Mouse (Mus musculus) limb, embryonic 11.5 days (tissue): ENCODE results near the gene Mrgpre. TPM values are rescaled to one million over a fixed set of nuclear protein-coding genes. Genes with fewer than 3 reads are reported as not detected.
A peak's percentile ranks its signal among the peaks of the same experiment; 100 is the strongest.

Experiments used
- ATAC-seq: fragments of 200-750 bp; cut with Nextera tagmentation; 2 replicates; pipeline ENCODE4 v1.8.0; 2017; ENCODE audit warnings: low read depth; ENCODE audit not compliant: insufficient number of reproducible peaks, low FRiP score, low TSS enrichment
- DNase-seq: peaks from one replicate; pipeline ENCODE4 v3.0.0-alpha.2; 2015; ENCODE audit warnings: low spot score
- H3K27ac ChIP-seq: fragments of 300-500 bp; sonication (generic); replicated peaks from 2 replicates; pipeline ENCODE4 v1.5.1; 2014; ENCODE audit warnings: low read depth, mild to moderate bottlenecking, low read length
- H3K27me3 ChIP-seq: fragments of 300-500 bp; sonication (generic); 2 replicates; pipeline ENCODE4 v1.6.1; 2014; ENCODE audit warnings: mild to moderate bottlenecking, low read length, mixed read lengths; ENCODE audit not compliant: control insufficient read depth, insufficient read depth
- H3K36me3 ChIP-seq: fragments of 300-500 bp; sonication (generic); 2 replicates; pipeline ENCODE4 v1.6.1; 2014; ENCODE audit warnings: mild to moderate bottlenecking, low read length, moderate library complexity, mixed read lengths; ENCODE audit not compliant: control insufficient read depth, insufficient read depth
- H3K4me1 ChIP-seq: fragments of 300-500 bp; sonication (generic); 2 replicates; pipeline ENCODE4 v1.6.1; 2014; ENCODE audit warnings: low read length, mixed read lengths; ENCODE audit not compliant: control insufficient read depth, insufficient read depth
- H3K4me2 ChIP-seq: fragments of 300-500 bp; sonication (generic); 2 replicates; pipeline ENCODE4 v1.6.1; 2014; ENCODE audit warnings: low read depth, mild to moderate bottlenecking, moderate library complexity; ENCODE audit not compliant: severe bottlenecking
- H3K4me3 ChIP-seq: fragments of 300-500 bp; sonication (generic); 2 replicates; pipeline ENCODE4 v1.5.1; 2014; ENCODE audit warnings: low read depth, low read length
- H3K9ac ChIP-seq: fragments of 300-500 bp; sonication (generic); 2 replicates; pipeline ENCODE4 v1.6.1; 2014; ENCODE audit warnings: mild to moderate bottlenecking, low read length
- H3K9me3 ChIP-seq: fragments of 300-500 bp; sonication (generic); 2 replicates; pipeline ENCODE4 v1.6.1; 2016; ENCODE audit warnings: low read length; ENCODE audit not compliant: control insufficient read depth
- WGBS: fragments of 180-500 bp; shearing (Covaris S2); extraction: QIAGEN DNeasy Blood & Tissue Kit; methylation state at CpG from one replicate; pipeline ENCODE4 v1.1.7; 2014; 5-methylcytosine and 5-hydroxymethylcytosine counted together
- polyA plus RNA-seq: library from polyadenylated mRNA; unstranded; fragments of >200 nt; fragmentation: Nextera tagmentation; extraction: Ambion mirVana; gene quantifications from 2 replicates; pipeline ENCODE4 v1.2.1, GENCODE M21; 2014

The Mrgpre gene
- polyA plus RNA-seq, 1 experiment from 2014 or later: 2.2 TPM

DNA sequence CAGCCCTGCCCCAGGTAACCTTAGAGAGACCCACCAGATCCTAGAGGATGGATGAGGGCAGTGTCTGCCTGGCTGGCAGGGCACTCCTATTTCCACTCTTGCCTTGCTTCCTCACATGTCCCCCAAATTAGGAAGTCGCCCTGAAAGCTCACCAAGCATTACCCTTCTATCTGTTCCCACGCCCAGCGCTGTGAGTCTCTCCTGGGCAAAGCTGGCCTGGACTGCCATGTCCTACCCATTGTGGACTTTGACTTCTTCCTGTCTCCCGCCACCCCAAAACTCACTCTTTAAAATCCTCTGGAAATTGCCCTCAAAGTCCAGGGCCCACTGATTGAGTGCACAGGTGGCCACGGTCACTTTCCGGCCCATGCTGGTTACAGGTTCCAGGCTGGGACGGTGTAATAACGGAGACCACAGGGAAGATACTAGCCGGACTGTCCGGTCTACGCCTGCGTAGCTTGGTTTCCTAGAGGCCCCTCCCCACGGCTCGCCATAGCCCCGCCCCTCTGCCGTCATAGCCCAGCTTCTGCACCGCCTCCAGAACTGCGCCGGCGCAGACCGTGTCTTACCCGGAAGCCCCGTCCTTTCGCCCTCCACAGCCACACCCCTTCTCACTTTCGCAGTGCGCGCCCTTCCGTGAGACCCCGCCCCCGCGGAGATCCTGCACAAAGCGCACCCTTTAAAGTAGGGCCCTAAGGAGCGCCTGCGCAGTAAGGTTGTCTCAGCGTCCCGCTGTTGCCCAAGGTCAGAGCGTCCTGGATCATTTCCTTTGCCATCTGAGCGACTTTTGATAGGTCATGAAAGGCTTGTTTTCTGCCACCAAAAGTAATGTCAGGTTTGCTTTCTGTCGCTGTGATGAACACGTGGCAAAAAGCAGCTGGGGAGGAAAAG lies 38.3 kb upstream of the Mrgpre start, which contains the start of the genes Nadsyn1 and Dhcr7:
Gene Nadsyn1 (minus strand): TSS at position 475 of the 891 bp plus-strand sequence.
Gene Dhcr7 (plus strand): TSS at position 771 of the 891 bp plus-strand sequence.
- Histone ChIP-seq H3K4me1 (peaks cover 6% of the 10 kb centered on the region; the same call in 1 of the 2 replicates), H3K27me3 (no peaks in the 10 kb centered on the region), H3K4me3 (peak within 1 kb of the TSS; percentile 60), H3K9ac (peak within 1 kb of the TSS; percentile 48), H3K27ac (peak within 1 kb of the TSS; percentile 48), H3K4me2 (peak within 1 kb of the TSS; percentile 63), H3K36me3 (peaks cover 5% of the 10 kb centered on the region), H3K9me3 (no peaks in the 10 kb centered on the region)
- ATAC-seq (peak; percentile 98), DNase-seq (peak; percentile 99)
- under 1% methylated on average over 40 of the region's 40 CpGs for WGBS

DNA sequence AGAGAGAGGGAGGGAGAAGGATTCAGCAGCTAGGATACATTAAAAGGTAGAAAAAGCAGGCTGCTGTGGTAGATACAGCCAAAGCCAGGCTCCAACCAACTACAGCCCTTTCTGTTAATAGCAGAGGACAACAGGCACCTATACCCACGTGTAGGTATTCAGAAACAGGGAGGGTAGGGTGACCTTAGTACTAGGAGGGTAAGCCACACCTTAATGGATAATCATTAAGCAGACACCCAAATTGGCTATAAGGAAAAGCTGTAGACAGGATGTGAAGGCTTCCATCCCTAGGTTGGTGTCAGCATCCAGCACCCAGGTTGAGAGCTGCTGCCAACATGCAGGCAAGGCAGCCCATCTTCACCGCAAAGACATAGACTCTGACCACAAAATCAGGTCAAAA lies 36.9 kb upstream of the Mrgpre start:
- WGBS: 86% methylated on average over 2 of the region's 2 CpGs
- DNase-seq (no peak), ATAC-seq (no peak)
- H3K27ac ChIP-seq: no peak overlapping the region
- H3K4me1 ChIP-seq: peaks cover 6% of the 10 kb centered on the region; the same call in 1 of the 2 replicates
- no peaks in the 10 kb centered on the region for H3K27me3 ChIP-seq
- H3K9me3 ChIP-seq: no peaks in the 10 kb centered on the region
- no peak overlapping the region for H3K4me3 ChIP-seq
- H3K36me3 ChIP-seq: peaks cover 7% of the 10 kb centered on the region
- no peak overlapping the region for H3K9ac ChIP-seq
- H3K4me2 ChIP-seq: no peak overlapping the region

DNA sequence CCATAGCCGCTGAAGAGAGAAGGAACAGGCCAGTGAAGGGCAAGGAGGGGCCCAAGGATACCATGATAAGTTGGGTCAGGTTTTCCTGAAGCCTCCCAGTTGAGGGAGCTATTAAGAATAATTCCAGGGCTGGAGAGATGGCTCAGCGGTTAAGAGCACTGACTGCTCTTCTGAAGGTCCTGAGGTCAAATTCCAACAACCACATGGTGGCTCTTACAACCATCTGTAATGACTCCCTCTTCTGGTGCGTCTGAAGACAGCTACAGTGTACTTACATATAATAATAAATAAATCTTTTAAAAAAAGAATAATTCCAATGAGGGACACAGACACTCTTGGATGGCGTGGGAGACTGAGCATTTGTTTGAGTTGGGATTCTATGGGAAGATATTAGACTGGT lies 34.9 kb upstream of the Mrgpre start:
- Histone ChIP-seq H3K4me3 (no peak overlapping the region), H3K4me2 (no peak overlapping the region), H3K27me3 (no peaks in the 10 kb centered on the region), H3K36me3 (peaks cover 7% of the 10 kb centered on the region), H3K9me3 (no peaks in the 10 kb centered on the region), H3K9ac (no peak overlapping the region), H3K4me1 (peaks cover 6% of the 10 kb centered on the region; the same call in 1 of the 2 replicates), H3K27ac (no peak overlapping the region)
- WGBS: 72% methylated on average over 4 of the region's 4 CpGs
- no peak for DNase-seq
- no peak for ATAC-seq

DNA sequence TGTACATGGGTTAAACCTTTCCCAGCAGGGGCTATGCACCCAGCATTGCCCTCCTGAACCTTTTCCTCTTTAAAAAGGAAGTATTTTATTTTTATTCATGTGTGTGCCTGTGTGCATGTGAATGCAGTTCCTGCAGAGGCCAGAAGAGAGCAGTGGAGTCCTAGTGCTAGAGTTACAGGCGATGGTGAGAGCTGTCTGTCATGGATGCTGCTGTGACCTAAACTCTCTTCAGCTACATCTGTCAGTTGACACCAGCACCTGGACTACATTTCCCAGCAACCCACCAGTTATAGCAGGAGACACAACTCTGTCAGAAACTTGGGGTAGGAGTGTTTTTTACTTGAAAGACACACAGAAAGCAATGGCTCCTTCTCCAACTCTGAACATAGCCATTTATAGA lies 24.6 kb upstream of the Mrgpre start:
- H3K4me2 ChIP-seq: no peak overlapping the region
- peaks cover 12% of the 10 kb centered on the region; the same call in 1 of the 2 replicates for H3K36me3 ChIP-seq
- H3K27ac ChIP-seq: no peak overlapping the region
- no peaks in the 10 kb centered on the region for H3K9me3 ChIP-seq
- no peaks in the 10 kb centered on the region for H3K27me3 ChIP-seq
- no peak for DNase-seq
- H3K4me1 ChIP-seq: no peaks in the 10 kb centered on the region
- no peak overlapping the region for H3K9ac ChIP-seq
- WGBS: 50% methylated on average over 1 of the region's 1 CpGs
- no peak for ATAC-seq
- no peak overlapping the region for H3K4me3 ChIP-seq

DNA sequence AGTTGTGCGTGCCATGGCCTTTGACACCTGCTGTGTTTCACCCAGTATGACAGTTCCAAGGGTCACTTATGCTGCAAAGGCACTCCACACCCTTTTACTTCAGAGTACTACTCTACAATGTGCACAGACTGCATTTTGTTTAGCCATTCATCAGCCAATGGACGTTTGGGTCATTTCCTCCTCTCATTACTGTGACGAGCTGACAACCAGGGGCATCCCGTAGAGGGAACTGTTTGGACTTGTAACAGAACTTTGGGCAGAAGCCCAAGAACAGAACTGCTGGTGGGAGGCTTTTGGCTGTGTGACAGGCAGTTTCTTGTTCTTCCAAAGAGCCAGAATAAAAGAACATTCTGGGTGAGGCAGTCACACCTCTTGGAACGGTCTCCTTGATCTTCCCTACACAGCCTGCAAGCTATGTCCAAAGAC lies 20.9 kb upstream of the Mrgpre start:
- Histone ChIP-seq H3K4me2 (no peak overlapping the region), H3K9ac (no peak overlapping the region), H3K36me3 (peaks cover 8% of the 10 kb centered on the region; the same call in 1 of the 2 replicates), H3K27ac (no peak overlapping the region), H3K27me3 (no peaks in the 10 kb centered on the region), H3K9me3 (no peaks in the 10 kb centered on the region), H3K4me3 (no peak overlapping the region), H3K4me1 (no peaks in the 10 kb centered on the region)
- 82% methylated on average over 5 of the region's 5 CpGs for WGBS
- ATAC-seq (no peak), DNase-seq (no peak)

DNA sequence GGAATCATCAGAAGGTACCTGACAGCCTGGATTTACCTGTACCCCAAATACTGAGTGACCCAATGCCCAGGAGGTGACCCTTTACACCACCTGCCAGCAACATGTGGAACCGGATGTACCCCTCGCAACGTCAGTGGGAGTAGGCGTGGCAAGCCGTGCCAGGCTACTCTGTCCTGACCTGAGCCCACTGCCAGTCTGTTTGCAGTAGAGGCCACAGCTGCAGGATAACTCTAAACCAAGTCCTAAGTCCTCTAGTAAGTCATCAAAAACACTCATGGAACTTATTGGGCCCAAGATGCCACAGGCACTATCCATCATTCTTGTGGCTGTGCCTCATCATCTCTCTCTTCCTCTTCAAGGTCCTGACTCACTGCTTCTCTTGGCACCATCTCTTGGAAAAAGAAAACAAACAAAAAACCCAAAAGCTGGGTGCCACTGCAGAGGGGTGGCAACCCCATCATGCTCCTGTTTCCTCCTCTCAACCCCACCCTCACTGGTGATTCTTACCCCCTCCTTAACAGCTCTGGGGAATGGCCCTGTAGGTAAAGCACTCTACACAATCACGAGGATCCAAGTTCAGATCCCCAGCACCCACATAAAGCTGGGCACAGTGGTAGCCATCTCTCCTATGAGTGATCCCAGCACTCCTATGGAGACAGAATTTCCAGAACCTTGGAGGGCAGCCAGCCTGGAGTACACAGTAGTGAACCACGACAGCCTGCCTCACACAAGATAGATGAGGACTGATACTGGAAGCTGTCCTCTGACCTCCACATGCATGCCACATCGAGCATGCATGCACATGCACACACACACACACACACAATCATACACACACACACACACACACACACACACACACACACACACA lies 17.1 kb upstream of the Mrgpre start:
- Histone ChIP-seq H3K9me3 (no peaks in the 10 kb centered on the region), H3K36me3 (peaks cover 15% of the 10 kb centered on the region; the same call in 1 of the 2 replicates), H3K4me2 (no peak overlapping the region), H3K4me3 (no peak overlapping the region), H3K4me1 (no peaks in the 10 kb centered on the region), H3K27me3 (no peaks in the 10 kb centered on the region), H3K9ac (no peak overlapping the region), H3K27ac (no peak overlapping the region)
- 91% methylated on average over 8 of the region's 8 CpGs for WGBS
- DNase-seq: no peak
- no peak for ATAC-seq

DNA sequence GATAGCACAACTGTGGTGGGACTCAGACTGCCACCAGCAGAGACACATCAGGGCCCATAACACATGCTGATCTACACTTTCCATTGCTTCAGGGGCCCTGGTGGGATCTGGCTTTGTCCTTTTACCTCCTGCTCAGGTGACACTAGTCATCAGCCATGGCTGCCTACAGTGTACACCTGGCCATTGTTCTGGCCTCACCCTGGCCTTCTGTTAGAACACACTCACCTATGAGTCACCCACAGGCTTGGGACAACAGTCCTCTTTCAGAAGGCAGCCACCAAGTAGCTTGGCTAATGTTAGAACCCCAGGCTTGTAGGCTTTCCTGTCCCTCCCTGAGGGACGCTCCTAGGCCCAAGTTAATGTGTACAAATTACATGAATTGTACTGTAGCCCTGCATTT lies 16.5 kb upstream of the Mrgpre start:
- Histone ChIP-seq H3K4me3 (no peak overlapping the region), H3K27me3 (no peaks in the 10 kb centered on the region), H3K9me3 (no peaks in the 10 kb centered on the region), H3K4me2 (no peak overlapping the region), H3K27ac (no peak overlapping the region), H3K36me3 (peaks cover 13% of the 10 kb centered on the region; the same call in 1 of the 2 replicates), H3K4me1 (no peaks in the 10 kb centered on the region), H3K9ac (no peak overlapping the region)
- ATAC-seq (no peak), DNase-seq (no peak)
- 94% methylated on average over 1 of the region's 1 CpGs for WGBS

DNA sequence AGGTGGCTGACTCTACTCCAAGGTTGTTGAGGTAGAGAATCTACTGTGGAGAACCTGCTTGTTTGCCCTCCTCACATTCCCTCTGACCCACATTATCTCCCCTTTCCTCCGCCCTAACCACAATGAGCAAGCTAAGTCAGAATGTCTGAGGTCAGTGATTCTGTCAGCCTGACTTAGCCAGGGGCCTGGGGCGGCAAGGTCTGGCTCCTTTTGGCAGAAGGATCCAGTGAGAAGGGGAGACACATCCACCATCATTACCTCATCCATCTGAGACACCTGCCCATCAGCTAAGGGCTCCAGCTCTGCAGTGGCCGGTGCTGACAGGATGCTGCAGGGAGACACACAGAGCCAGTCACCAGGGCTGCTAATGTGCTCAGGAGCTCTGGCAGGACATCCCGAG lies 14.5 kb upstream of the Mrgpre start:
- Histone ChIP-seq H3K4me2 (no peak overlapping the region), H3K9ac (no peak overlapping the region), H3K4me1 (no peaks in the 10 kb centered on the region), H3K4me3 (no peak overlapping the region), H3K36me3 (peaks cover 11% of the 10 kb centered on the region; the same call in 1 of the 2 replicates), H3K27me3 (no peaks in the 10 kb centered on the region), H3K27ac (no peak overlapping the region), H3K9me3 (no peaks in the 10 kb centered on the region)
- WGBS: 95% methylated on average over 4 of the region's 4 CpGs
- DNase-seq (no peak), ATAC-seq (no peak)
